Mouse (Mus musculus) MEL (cell line): ENCODE results near the gene Gm20604. TPM values are rescaled to one million over a fixed set of nuclear protein-coding genes. Genes with fewer than 3 reads are reported as not detected.

Experiments
- DNase-seq: peaks from one replicate; pipeline ENCODE4 v3.0.0; 2011; ENCODE audit warnings: low read depth, low spot score
- H3K27ac ChIP-seq: 2 replicates; pipeline ENCODE4 v1.5.1; 2012; ENCODE audit warnings: low read depth, mild to moderate bottlenecking, control low read depth, low read length, moderate library complexity; ENCODE audit not compliant: control insufficient read depth
- H3K27me3 ChIP-seq, 2 experiments: fragments of 150-350 bp in 1 of 2; sonication (generic) in 1 of 2; 2 replicates each; pipeline ENCODE4 v1.6.1; 2012; ENCODE audit warnings: low read length in 2 of 2, mild to moderate bottlenecking in 2 of 2, improper control_type of control experiment in 1 of 2, moderate library complexity in 1 of 2; ENCODE audit not compliant: insufficient read depth in 2 of 2, control insufficient read depth in 1 of 2
- H3K36me3 ChIP-seq, 2 experiments: 2 replicates each; pipeline ENCODE4 v1.6.1; 2012 to 2014; ENCODE audit warnings: low read length in 2 of 2, improper control_type of control experiment in 1 of 2, inconsistent platforms in 1 of 2, mild to moderate bottlenecking in 1 of 2; ENCODE audit not compliant: insufficient read depth in 2 of 2, control insufficient read depth in 1 of 2
- H3K4me1 ChIP-seq, 2 experiments: fragments of 150-350 bp in 1 of 2; sonication (generic) in 1 of 2; 2 replicates each; pipeline ENCODE4 v1.6.1; 2012; ENCODE audit warnings: low read length in 2 of 2, improper control_type of control experiment in 1 of 2, mild to moderate bottlenecking in 1 of 2; ENCODE audit not compliant: insufficient read depth in 2 of 2, control insufficient read depth in 1 of 2
- H3K4me3 ChIP-seq, 2 experiments: fragments of 150-350 bp in 1 of 2; sonication (generic) in 1 of 2; 2 replicates each; pipeline ENCODE4 v1.5.1; 2012; ENCODE audit warnings: low read depth in 2 of 2, low read length in 2 of 2, mild to moderate bottlenecking in 2 of 2, moderate library complexity in 2 of 2, control low read depth in 1 of 2, improper control_type of control experiment in 1 of 2; ENCODE audit not compliant: control insufficient read depth in 1 of 2, insufficient read depth in 1 of 2
- H3K79me2 ChIP-seq: 2 replicates; pipeline ENCODE4 v1.6.1; 2012; ENCODE audit warnings: mild to moderate bottlenecking, low read length, moderate library complexity; ENCODE audit not compliant: control insufficient read depth, poor library complexity, insufficient read depth
- H3K9ac ChIP-seq: 2 replicates; pipeline ENCODE4 v1.6.1; 2012; ENCODE audit warnings: low read depth, mild to moderate bottlenecking, control low read depth, low read length, moderate library complexity; ENCODE audit not compliant: control insufficient read depth, poor library complexity, severe bottlenecking
- H3K9me3 ChIP-seq: fragments of 150-350 bp; sonication (generic); replicated peaks from 2 replicates; pipeline ENCODE4 v1.6.1; 2012; ENCODE audit warnings: mild to moderate bottlenecking, low read length, improper control_type of control experiment, moderate library complexity; ENCODE audit not compliant: insufficient read depth
- CTCF ChIP-seq, 3 experiments: IDR thresholded peaks in 2 of 3; conservative IDR thresholded peaks in 1 of 3; 2 replicates each; pipeline ENCODE4 v1.5.1; 2011 to 2012; ENCODE audit warnings: low read length in 3 of 3, low read depth in 2 of 3, mild to moderate bottlenecking in 2 of 3, improper control_type of control experiment in 1 of 3, inconsistent platforms in 1 of 3, mixed read lengths in 1 of 3, moderate library complexity in 1 of 3; ENCODE audit not compliant: control insufficient read depth in 1 of 3, insufficient read depth in 1 of 3, poor library complexity in 1 of 3, severe bottlenecking in 1 of 3
- E2F4 ChIP-seq: IDR thresholded peaks from 2 replicates; pipeline ENCODE4 v1.6.1; 2011; ENCODE audit warnings: low read depth, low read length, improper control_type of control experiment, borderline replicate concordance
- ELF1 ChIP-seq: IDR thresholded peaks from 2 replicates; pipeline ENCODE4 v1.6.1; 2014; ENCODE audit warnings: low read depth, mild to moderate bottlenecking, inconsistent platforms, low read length, improper control_type of control experiment, moderate library complexity
- HCFC1 ChIP-seq: IDR thresholded peaks from 2 replicates; pipeline ENCODE4 v1.6.1; 2012; ENCODE audit warnings: low read depth, mild to moderate bottlenecking, inconsistent platforms, low read length, improper control_type of control experiment, moderate library complexity
- JUND ChIP-seq: IDR thresholded peaks from 2 replicates; pipeline ENCODE4 v1.6.1; 2011; ENCODE audit warnings: low read depth, mild to moderate bottlenecking, improper control_type of control experiment, low read length
- KAT2A ChIP-seq: conservative IDR thresholded peaks from 2 replicates; pipeline ENCODE4 v1.6.1; 2012; ENCODE audit warnings: low read depth, low read length, improper control_type of control experiment, inconsistent platforms
- MAFK ChIP-seq: IDR thresholded peaks from 2 replicates; pipeline ENCODE4 v1.6.1; 2011; ENCODE audit warnings: low read depth, mild to moderate bottlenecking, low read length, improper control_type of control experiment, borderline replicate concordance
- MAX ChIP-seq: IDR thresholded peaks from 2 replicates; pipeline ENCODE4 v1.6.1; 2011; ENCODE audit warnings: low read length, improper control_type of control experiment
- MEF2A ChIP-seq: IDR thresholded peaks from 2 replicates; pipeline ENCODE4 v1.6.1; 2014; ENCODE audit warnings: low read depth, mild to moderate bottlenecking, inconsistent platforms, low read length, improper control_type of control experiment; ENCODE audit not compliant: poor library complexity, insufficient replicate concordance, severe bottlenecking; ENCODE audit errors: extremely low read depth
- MYB ChIP-seq: IDR thresholded peaks from 2 replicates; pipeline ENCODE4 v1.6.1; 2011; ENCODE audit warnings: mild to moderate bottlenecking, low read depth, low read length, improper control_type of control experiment
- NELFE ChIP-seq: IDR thresholded peaks from 2 replicates; pipeline ENCODE4 v1.6.1; 2011; ENCODE audit warnings: low read depth, low read length, improper control_type of control experiment
- POLR2A ChIP-seq, 2 experiments: IDR thresholded peaks; 2 replicates each; pipeline ENCODE4 v1.6.1; 2011 to 2012; ENCODE audit warnings: low read length in 2 of 2, mild to moderate bottlenecking in 2 of 2, control low read depth in 1 of 2, improper control_type of control experiment in 1 of 2, low read depth in 1 of 2, moderate library complexity in 1 of 2; ENCODE audit not compliant: control insufficient read depth in 1 of 2, insufficient read depth in 1 of 2, poor library complexity in 1 of 2
- POLR2AphosphoS5 ChIP-seq: IDR thresholded peaks from 2 replicates; pipeline ENCODE4 v1.6.1; 2012; ENCODE audit warnings: low read depth, borderline replicate concordance, mild to moderate bottlenecking, inconsistent platforms, low read length, moderate library complexity, mixed read lengths
- SIN3A ChIP-seq: IDR thresholded peaks from 2 replicates; pipeline ENCODE4 v1.6.1; 2012; ENCODE audit warnings: low read length, improper control_type of control experiment, inconsistent platforms
- SMC3 ChIP-seq: IDR thresholded peaks from 2 replicates; pipeline ENCODE4 v1.6.1; 2011; ENCODE audit warnings: low read depth, low read length, improper control_type of control experiment
- TAL1 ChIP-seq: IDR thresholded peaks from 2 replicates; pipeline ENCODE4 v1.6.1; 2012; ENCODE audit warnings: mild to moderate bottlenecking, inconsistent platforms, low read length, moderate library complexity, mixed read lengths
- TBP ChIP-seq: IDR thresholded peaks from 2 replicates; pipeline ENCODE4 v1.8.0; 2011; ENCODE audit warnings: low read depth, low read length, improper control_type of control experiment
- TCF12 ChIP-seq: IDR thresholded peaks from 2 replicates; pipeline ENCODE4 v1.6.1; 2014; ENCODE audit warnings: low read depth, mild to moderate bottlenecking, inconsistent platforms, low read length, improper control_type of control experiment, moderate library complexity
- ZC3H11A ChIP-seq: IDR thresholded peaks from 2 replicates; pipeline ENCODE4 v1.6.1; 2012; ENCODE audit warnings: low read depth, mild to moderate bottlenecking, inconsistent platforms, low read length, improper control_type of control experiment
- ZKSCAN1 ChIP-seq: IDR thresholded peaks from 2 replicates; pipeline ENCODE4 v1.6.1; 2012; ENCODE audit warnings: low read depth, mild to moderate bottlenecking, inconsistent platforms, low read length, improper control_type of control experiment, moderate library complexity
- ZMIZ1 ChIP-seq: IDR thresholded peaks from 2 replicates; pipeline ENCODE4 v1.6.1; 2012; ENCODE audit warnings: low read depth, mild to moderate bottlenecking, inconsistent platforms, low read length, improper control_type of control experiment, moderate library complexity
- ZNF384 ChIP-seq: IDR thresholded peaks from 2 replicates; pipeline ENCODE4 v1.6.1; 2012; ENCODE audit warnings: low read depth, mild to moderate bottlenecking, inconsistent platforms, low read length, improper control_type of control experiment
- polyA plus RNA-seq, 2 experiments: library from polyadenylated mRNA; stranded (reverse) in 1 of 2; unstranded in 1 of 2; fragments of >175 nt in 1 of 2; fragments of >200 nt in 1 of 2; gene quantifications; 2 replicates each; pipeline versions ENCODE4 v1.2.1 to v1.2.4; 2012; ENCODE audit warnings: low replicate concordance in 2 of 2, low read depth in 1 of 2; ENCODE audit not compliant: insufficient read length in 2 of 2, insufficient read depth in 1 of 2, missing spikeins in 1 of 2
- total RNA-seq: library from RNA; depleted of rRNA; stranded (reverse); fragments of 300-350 nt; gene quantifications from 2 replicates; pipeline ENCODE4 v1.2.3, GENCODE M21; 2012

The Gm20604 gene
- total and polyA plus RNA-seq, 3 experiments = 7.9 to 8.8 TPM; not detected in 1

- TF ChIP-seq ZKSCAN1 (no peak), ZNF384 (no peak), TBP (no peak), ZMIZ1 (no peak), ELF1 (no peak), MAX (no peak), MAFK (no peak), POLR2A (IDR thresholded peaks at IDR 0.05; ENCODE audit: control insufficient read depth in 1 of 2, insufficient read depth in 1 of 2, low read depth in 1 of 2, low read length in 2 of 2, poor library complexity in 1 of 2) (no peak), ZC3H11A (no peak), CTCF (IDR thresholded peaks at IDR 0.05 in 2 of 3, conservative IDR thresholded peaks at IDR 0.05 in 1 of 3; ENCODE audit: control insufficient read depth in 1 of 3, insufficient read depth in 1 of 3, low read depth in 2 of 3, low read length in 3 of 3, poor library complexity in 1 of 3, severe bottlenecking in 1 of 3) (no peak)
- Histone ChIP-seq H3K4me3 (no peak overlapping the region), H3K27ac (no peak overlapping the region)
Measured at GRCm38 (mm10) chr12:102713153-102713865, 45.2 kb downstream of the Gm20604 start.

GRCm38 (mm10) chr12:102710851-102711375 is 47.6 kb downstream of the Gm20604 start:
- Histone ChIP-seq H3K9ac (no peak overlapping the region), H3K36me3 (peaks cover 0 to 5% of the 10 kb centered on the region in 2 experiments; a peak in 2 of 4 replicates), H3K4me3 (no peak overlapping the region), H3K27ac (no peak overlapping the region), H3K9me3 (no peaks in the 10 kb centered on the region), H3K27me3 (no peaks in the 10 kb centered on the region), H3K79me2 (no peaks in the 10 kb centered on the region), H3K4me1 (peaks cover 7 to 11% of the 10 kb centered on the region in 2 experiments)
- TF ChIP-seq MAX = no peak
- TF ChIP-seq TBP = 0 out of 2 replicates have a peak, but pooled peaks have one; percentile 11
- DNase-seq = no peak

More at GRCm38 (mm10) chr12:102713153-102713865, 45.2 kb downstream of the Gm20604 start:
- Histone ChIP-seq H3K36me3 (no peaks in the 10 kb centered on the region; a peak in 1 of 4 replicates), H3K27me3 (no peaks in the 10 kb centered on the region), H3K4me1 (no peaks in the 10 kb centered on the region; a peak in 1 of 4 replicates), H3K9ac (no peak overlapping the region), H3K79me2 (no peaks in the 10 kb centered on the region), H3K9me3 (no peaks in the 10 kb centered on the region)
- DNase-seq = no peak

GRCm38 (mm10) chr12:102709896-102710295 is 48.6 kb downstream of the Gm20604 start:
- H3K36me3 ChIP-seq = peaks cover 0 to 5% of the 10 kb centered on the region in 2 experiments; a peak in 2 of 4 replicates
- H3K79me2 ChIP-seq = peaks cover 2% of the 10 kb centered on the region; the same call in 1 of the 2 replicates
- DNase-seq = peak; percentile 29
- H3K9ac ChIP-seq = no peak overlapping the region
- H3K27ac ChIP-seq = no peak overlapping the region
- H3K4me3 ChIP-seq = no peak overlapping the region
- TF ChIP-seq TCF12 (no peak), NELFE (no peak), KAT2A (no peak), SMC3 (no peak), SIN3A (no peak), E2F4 (no peak), TAL1 (no peak), POLR2A (IDR thresholded peaks at IDR 0.05; ENCODE audit: control insufficient read depth in 1 of 2, insufficient read depth in 1 of 2, low read depth in 1 of 2, low read length in 2 of 2, poor library complexity in 1 of 2) (no peak), POLR2AphosphoS5 (no peak), HCFC1 (no peak), JUND (no peak), MYB (no peak), MAFK (no peak), MEF2A (no peak)
- H3K4me1 ChIP-seq = peaks cover 9 to 11% of the 10 kb centered on the region in 2 experiments
- H3K27me3 ChIP-seq = no peaks in the 10 kb centered on the region
- no peaks in the 10 kb centered on the region for H3K9me3 ChIP-seq
